Mouse (Mus musculus): ENCODE measurements around the gene Gm21983.
A peak's percentile ranks its signal among the peaks of the same experiment; 100 is the strongest.

Gm21983 gene

DNA sequence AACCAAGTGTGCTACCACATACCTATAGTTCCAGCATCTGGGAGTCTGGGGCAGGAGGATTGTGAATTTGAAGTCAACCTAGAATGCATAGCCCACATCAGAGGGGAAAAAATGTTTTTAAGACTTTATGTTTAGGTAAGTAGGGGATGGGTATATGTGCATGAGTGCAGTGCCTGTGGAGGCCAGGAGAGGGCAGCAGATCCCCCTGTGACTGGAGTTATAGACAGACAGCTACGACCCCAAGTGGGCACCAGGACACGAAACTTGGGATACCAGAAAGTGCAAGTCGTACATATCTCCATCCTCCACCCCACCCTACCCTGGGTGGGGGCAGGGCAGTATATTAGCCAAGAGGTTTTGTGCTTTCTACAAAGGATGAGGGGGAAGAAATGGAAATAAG, 4.1 kb upstream of the Gm21983 start:
- DNase-seq: no peak

DNA sequence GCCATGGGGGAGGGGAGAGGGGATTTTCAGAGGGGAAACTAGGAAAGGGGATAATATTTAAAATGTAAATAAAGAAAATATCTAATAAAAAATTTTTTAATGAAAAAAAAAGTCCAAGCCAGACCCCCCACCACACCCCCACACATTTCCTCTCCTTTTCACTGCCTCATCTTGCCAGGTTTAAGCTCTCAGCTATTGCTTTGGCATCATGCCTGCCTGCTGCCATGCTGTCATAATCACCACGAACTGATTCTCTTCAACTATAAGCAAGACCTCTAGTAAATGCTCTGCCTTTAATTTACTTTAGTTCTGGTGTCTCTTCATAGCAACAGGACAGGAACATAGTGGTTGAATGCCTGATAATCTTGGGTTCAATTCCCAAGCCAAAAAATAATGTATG, 1.6 kb upstream of the Gm21983 start:
- DNase-seq: no peak

DNA sequence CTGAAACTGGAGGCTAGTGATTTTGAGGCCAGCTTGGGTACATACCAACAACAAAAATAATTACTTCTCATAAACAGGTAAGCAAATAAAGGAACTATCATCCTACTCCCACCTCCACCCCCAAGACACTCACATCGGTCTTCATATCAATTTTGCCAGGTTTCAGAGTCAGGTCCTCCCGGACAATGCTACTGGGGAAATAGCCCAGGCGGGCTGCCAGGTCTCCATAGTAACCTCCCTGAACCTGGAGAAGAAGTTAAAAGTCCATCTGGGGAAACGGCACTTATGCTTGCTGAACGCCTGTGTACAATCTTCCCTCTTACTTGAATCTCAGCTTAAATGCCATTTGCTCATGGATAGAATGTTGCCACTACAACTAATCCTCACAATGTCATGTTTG, 850 bp downstream of the Gm21983 start:
- peak; percentile 88 for DNase-seq

- DNase-seq: no peak
These were observed 1.5 kb downstream of the Gm21983 start for GRCm38 (mm10) chr7:27179217-27179918.

DNA sequence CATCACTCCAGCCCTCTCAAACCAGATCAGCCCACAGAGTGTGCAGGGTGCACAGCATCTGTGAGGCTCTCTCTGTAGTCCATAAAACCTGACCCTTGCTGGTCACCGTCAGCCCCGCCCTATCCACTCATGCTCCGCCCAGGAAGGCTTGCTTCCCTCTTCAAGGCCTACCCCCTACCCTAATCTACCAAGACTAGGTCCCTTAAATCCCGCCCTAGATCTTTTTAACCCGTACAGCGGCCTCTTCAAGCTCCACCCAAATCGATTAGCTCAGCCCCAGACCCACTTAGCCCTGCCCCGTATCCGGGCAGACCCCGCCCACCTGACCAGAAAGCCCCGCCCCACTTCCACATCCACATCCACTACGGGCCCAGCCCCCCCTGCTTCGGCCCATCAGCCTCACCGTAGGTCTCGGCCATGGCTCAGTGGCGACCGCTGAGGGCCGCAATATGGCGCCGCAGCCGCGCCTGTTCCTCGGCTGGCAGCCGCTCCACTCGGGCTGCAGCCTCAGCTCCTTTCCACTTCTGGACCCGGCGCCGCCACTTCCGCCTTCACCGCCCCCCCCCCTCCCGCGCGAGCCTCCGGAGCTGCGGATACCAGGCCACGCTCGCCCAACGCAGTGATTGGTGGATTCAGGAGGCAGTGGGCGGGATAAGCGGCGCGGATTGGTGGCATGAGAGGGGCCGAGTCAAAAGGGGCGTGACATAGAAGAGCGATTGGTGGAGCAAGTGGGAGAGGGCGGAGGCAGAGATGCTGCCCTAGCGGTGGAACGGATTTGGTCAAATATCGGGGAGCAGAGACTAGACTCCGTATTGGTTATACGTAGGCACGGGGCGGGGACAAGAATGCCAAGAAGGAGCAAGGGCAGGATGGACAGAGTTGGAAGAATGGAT, 2.3 kb downstream of the Gm21983 start, which contains the start of gene Rab4b:
Gene Rab4b, minus strand, starts transcription at position 573 of the 893 bp plus-strand sequence.
- DNase-seq: peak; percentile 99

DNA sequence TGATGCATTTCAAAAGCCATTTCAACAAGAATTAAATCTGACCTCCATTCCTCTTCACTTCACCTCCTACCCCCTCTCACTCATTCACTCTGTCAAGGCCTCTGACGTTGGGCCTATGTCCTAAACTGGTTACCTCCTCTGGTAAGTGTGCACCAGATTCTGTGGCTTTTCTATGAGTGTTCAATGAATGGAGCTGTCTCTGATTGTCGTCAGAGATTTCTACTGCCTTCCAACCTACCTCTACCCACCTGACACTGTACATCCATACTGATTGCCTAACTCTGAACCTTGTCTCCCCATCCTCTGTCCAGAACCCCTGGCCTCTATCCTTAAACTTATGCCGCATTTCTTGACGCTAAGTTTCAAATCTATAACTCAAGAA, 3.0 kb downstream of the Gm21983 start:
- DNase-seq: no peak

DNA sequence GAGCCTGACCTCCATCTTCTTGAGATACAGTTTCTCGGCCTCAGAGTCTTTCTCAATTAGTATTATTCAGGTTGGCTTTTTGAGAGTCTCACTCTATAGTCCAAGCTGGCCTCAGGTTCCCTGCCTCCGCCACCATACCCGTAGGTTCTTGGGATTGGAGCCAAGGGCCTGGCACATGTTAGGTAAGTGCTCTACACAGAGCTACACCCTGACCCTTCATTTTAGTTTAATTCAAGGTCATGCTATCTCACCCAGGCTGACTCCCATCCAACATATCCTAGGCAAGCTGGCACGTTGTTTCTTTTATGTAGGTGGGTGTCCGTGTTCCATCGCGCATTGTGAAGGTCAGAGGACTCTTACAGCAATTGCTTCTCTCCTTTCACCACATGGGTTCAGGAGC, 6.0 kb downstream of the Gm21983 start:
- no peak for DNase-seq

- no peak for DNase-seq
These were observed 6.4 kb downstream of the Gm21983 start for GRCm38 (mm10) chr7:27174496-27174895.

DNA sequence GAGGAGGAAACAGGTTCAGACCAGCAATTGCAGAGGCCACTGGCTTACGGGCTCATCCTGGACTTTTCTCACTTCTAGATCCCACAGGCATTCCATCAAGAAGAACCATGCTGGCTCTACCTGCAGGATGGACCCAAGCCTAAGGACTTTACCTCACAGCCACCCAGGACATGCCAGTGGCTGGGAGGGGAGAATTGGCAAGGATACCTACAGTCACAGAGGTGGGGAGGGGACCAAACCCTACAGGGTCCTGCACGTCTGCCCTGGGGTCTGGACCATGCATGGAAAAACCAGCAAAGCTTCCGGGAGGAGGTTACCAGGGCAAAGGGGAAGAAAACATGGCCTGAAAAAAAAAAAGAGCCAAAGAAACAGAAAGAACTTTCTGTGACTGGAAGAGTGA, 9.9 kb downstream of the Gm21983 start:
- DNase-seq: no peak

- peak; percentile 35 for DNase-seq
These were observed 12.5 kb downstream of the Gm21983 start for GRCm38 (mm10) chr7:27168371-27168770.

- DNase-seq: no peak
These were observed 13.3 kb downstream of the Gm21983 start for GRCm38 (mm10) chr7:27167475-27168094.

- DNase-seq: peak; percentile 96
These were observed 14.0 kb downstream of the Gm21983 start, which contains the start of gene Egln2 for GRCm38 (mm10) chr7:27166614-27167474. Egln2 (minus strand) TSS chr7:27166802.

- DNase-seq: peak; percentile 91
These were observed 14.7 kb downstream of the Gm21983 start for GRCm38 (mm10) chr7:27166229-27166613.

GRCm38 (mm10) chr7:27165696-27166095, 15.2 kb downstream of the Gm21983 start:
- DNase-seq: no peak

GRCm38 (mm10) chr7:27165007-27165655, 15.8 kb downstream of the Gm21983 start:
- DNase-seq: peak; percentile 63

GRCm38 (mm10) chr7:27164112-27164947, 16.6 kb downstream of the Gm21983 start:
- peak; percentile 40 for DNase-seq

DNA sequence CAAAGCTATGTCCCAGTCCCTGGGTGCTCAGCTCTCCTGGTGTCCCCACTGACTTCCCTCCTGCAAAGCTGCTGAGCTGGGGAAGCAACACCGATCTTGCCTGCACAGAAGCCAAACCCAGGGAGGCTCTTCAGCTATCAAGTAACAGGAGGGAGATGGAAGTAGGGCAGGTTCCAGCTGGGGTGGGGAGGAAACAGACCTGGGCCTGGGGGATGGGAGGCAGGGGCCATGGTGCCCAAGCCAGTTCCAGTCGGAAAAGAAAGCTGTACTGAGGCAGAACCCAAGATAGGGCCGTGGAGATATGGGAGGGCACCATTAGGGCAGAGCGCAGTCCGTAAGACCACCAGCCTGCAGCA, 17.5 kb downstream of the Gm21983 start:
- DNase-seq: no peak

DNA sequence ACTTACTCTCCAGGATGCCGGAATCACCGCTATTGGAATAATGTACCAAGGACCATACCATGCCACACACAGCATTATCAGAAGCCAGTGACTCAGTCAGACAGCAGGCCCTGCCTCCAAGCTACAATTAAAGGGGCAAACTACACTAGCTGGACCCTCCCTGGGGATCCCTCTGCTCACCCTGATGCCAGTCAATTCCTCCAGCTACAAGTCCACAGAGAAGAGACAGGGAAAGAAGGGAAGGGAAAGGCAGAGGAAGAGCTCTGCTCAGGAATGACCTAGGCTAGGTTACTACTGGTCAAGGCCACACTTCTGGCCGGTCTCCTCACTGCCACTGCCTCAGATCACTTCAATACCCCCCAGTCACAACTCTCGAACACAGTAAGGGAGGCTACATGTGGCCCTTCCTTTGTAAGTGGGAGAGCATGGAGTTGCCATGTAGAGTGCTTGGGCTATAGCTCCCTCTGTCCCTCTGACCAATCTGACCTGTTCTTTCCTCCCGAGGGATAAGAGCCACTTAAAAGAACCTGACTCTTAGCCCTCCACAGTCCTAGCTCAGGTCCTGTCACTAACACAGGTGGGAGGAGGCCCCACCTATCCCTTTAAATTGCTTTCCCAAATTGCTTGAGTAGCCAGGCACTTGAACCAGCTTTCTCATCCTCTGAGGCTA, 18.0 kb downstream of the Gm21983 start:
- no peak for DNase-seq

- DNase-seq: no peak
These were observed 19.1 kb downstream of the Gm21983 start for GRCm38 (mm10) chr7:27161744-27162143.

DNA sequence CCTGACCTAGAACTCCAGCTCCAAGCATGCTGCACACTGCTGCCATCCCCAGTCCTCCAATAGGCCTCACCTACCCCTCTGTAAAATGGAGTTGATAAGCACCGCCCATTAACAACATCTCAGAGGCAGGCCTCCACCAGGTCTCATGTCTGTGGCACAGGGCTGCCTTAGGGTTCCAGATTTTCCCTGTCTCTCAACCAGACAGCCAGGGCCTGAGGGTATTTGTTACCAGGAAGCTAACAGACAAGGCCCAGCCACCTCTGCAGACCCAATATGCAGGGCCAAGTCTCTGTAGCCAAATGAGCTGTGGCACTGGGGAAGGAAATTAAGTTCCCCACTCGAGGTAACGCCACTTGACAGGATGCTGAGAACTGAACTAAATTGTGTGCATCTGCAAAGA, 20.0 kb downstream of the Gm21983 start:
- no peak for DNase-seq

DNA sequence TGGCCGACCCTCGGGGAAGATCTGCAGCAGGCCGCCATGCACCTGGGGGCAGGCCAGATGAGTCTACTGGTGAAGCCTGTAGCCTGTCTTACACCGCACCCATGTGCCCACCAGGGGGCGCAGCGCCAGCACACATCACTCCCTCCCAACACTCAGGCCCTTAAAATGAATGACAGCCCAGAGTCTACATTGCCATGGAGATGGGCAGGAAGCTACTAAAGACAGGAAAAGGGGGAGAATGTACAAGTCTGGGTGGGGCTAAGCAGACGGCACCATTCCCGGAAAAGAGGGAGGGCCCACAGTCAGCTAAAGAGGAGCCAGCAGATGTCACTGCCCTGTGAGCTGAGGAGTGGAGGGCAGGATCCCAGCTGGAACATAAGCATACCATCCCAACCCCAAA, 21.0 kb downstream of the Gm21983 start:
- peak; percentile 88 for DNase-seq
